Mouse (Mus musculus) left cerebral cortex, adult 18-20 months (tissue): ENCODE results near the gene Cyp4f16. TPM values are rescaled to one million over a fixed set of nuclear protein-coding genes. Genes with fewer than 3 reads are reported as not detected.
"Not testable (repeated sequence)": the region's sequence is repeated elsewhere in the genome, so short reads cannot be mapped to it uniquely, and the experiment has no call there.

Experiments
- DNase-seq, 2 experiments: peaks; one replicate each; pipeline ENCODE4 v3.0.0; 2021 to 2022; ENCODE audit warnings: low spot score in 2 of 2, mixed read lengths in 1 of 2
- long read RNA-seq, 2 experiments: library from polyadenylated mRNA; stranded (forward); transcript quantifications; one replicate each; pipeline ENCODE4 v2.0.0; 2021
- total RNA-seq, 2 experiments: library from RNA; stranded (reverse); gene quantifications; 2 replicates each; pipeline ENCODE4 v1.2.3; 2021

The Cyp4f16 gene
- total RNA-seq, result 1 to 10 TPM; 5.2 to 6.8 TPM
- long read RNA-seq, experiment 1, partial matches to known transcripts, result 3 of 8 reads
- long read RNA-seq, experiment 1, other reads (novel, unspliced or antisense), result 4 of 8 reads
- long read RNA-seq, experiment 2, partial matches to known transcripts, result 1 of 6 reads
- long read RNA-seq, experiment 2, other reads (novel, unspliced or antisense), result 2 of 6 reads

- peak; percentile 74 to 79 for DNase-seq
Measured at GRCm38 (mm10) chr17:32536051-32536866, at the start of gene Cyp4f16. TSS of gene Cyp4f16 (plus strand) at chr17:32536558.

GRCm38 (mm10) chr17:32492349-32492980 lies 43.9 kb upstream of the Cyp4f16 start:
- DNase-seq, result no peak

GRCm38 (mm10) chr17:32494601-32495000 lies 41.8 kb upstream of the Cyp4f16 start:
- DNase-seq, result peak; percentile 62 to 74

GRCm38 (mm10) chr17:32500511-32500910 lies 35.8 kb upstream of the Cyp4f16 start:
- not testable (repeated sequence) for DNase-seq

GRCm38 (mm10) chr17:32501051-32501450 lies 35.3 kb upstream of the Cyp4f16 start:
- no peak for DNase-seq

- DNase-seq, result no peak
Measured at GRCm38 (mm10) chr17:32503111-32503510, 33.2 kb upstream of the Cyp4f16 start.

- no peak for DNase-seq
Measured at GRCm38 (mm10) chr17:32505851-32506728, 30.3 kb upstream of the Cyp4f16 start, which contains the start of gene Cyp4f17. TSS of gene Cyp4f17 (plus strand) at chr17:32506050.

GRCm38 (mm10) chr17:32506729-32507245 lies 29.6 kb upstream of the Cyp4f16 start:
- no peak for DNase-seq

GRCm38 (mm10) chr17:32516126-32516525 lies 20.2 kb upstream of the Cyp4f16 start:
- no peak for DNase-seq

GRCm38 (mm10) chr17:32521981-32522380 lies 14.4 kb upstream of the Cyp4f16 start:
- no peak for DNase-seq

GRCm38 (mm10) chr17:32522386-32522785 lies 14.0 kb upstream of the Cyp4f16 start:
- no peak for DNase-seq

GRCm38 (mm10) chr17:32522816-32523215 lies 13.5 kb upstream of the Cyp4f16 start:
- no peak for DNase-seq

GRCm38 (mm10) chr17:32523895-32524294 lies 12.5 kb upstream of the Cyp4f16 start:
- no peak for DNase-seq

- not testable (repeated sequence) for DNase-seq
Measured at GRCm38 (mm10) chr17:32526341-32526740, 10.0 kb upstream of the Cyp4f16 start.

- no peak for DNase-seq
Measured at GRCm38 (mm10) chr17:32527748-32528147, 8.6 kb upstream of the Cyp4f16 start.

- peak; percentile 82 to 88 for DNase-seq
Measured at GRCm38 (mm10) chr17:32528408-32529337, 7.7 kb upstream of the Cyp4f16 start.

GRCm38 (mm10) chr17:32532356-32532755 lies 4.0 kb upstream of the Cyp4f16 start:
- DNase-seq, result not testable (repeated sequence)

GRCm38 (mm10) chr17:32534068-32534467 lies 2.3 kb upstream of the Cyp4f16 start:
- DNase-seq, result no peak

- DNase-seq, result no peak
Measured at GRCm38 (mm10) chr17:32536867-32537250, 501 bp downstream of the Cyp4f16 start.

GRCm38 (mm10) chr17:32544792-32545191 lies 8.4 kb downstream of the Cyp4f16 start:
- not testable (repeated sequence) for DNase-seq
